Mouse (Mus musculus): ENCODE results near the gene Usp24. TPM values are rescaled to one million over a fixed set of nuclear protein-coding genes. Genes with fewer than 3 reads are reported as not detected.
A peak's percentile ranks its signal among the peaks of the same experiment; 100 is the strongest.

Gene Usp24
- 6.5 and 6.9 TPM in 2 replicates for polyA plus RNA-seq (2015; fragmentation: Nextera tagmentation; extraction: Ambion mirVana)

- Histone ChIP-seq H3K4me3 (peak within 1 kb of the TSS; percentile 81), H3K27me3 (no peaks in the 10 kb centered on the region), H3K9ac (peak within 1 kb of the TSS; percentile 89), H3K4me1 (peaks cover 22% of the 10 kb centered on the region), H3K36me3 (no peaks in the 10 kb centered on the region), H3K9me3 (no peaks in the 10 kb centered on the region), H3K27ac (peak within 1 kb of the TSS; percentile 90), H3K4me2 (peak within 1 kb of the TSS; percentile 87)
- peak; percentile 94 for ATAC-seq (ENCODE audit: borderline replicate concordance, extremely low read depth, low FRiP score, low TSS enrichment)
- WGBS, result under 1% methylated on average over 41 of the region's 60 CpGs
Measured at GRCm38 (mm10) chr4:106315921-106316350, at the start of gene Usp24. Usp24 (plus strand) TSS chr4:106316213.

GRCm38 (mm10) chr4:106276937-106277336, 39.1 kb upstream of the Usp24 start:
- Histone ChIP-seq H3K27ac (no peak overlapping the region), H3K27me3 (no peaks in the 10 kb centered on the region), H3K4me1 (no peaks in the 10 kb centered on the region), H3K9me3 (no peaks in the 10 kb centered on the region), H3K4me2 (no peak overlapping the region), H3K36me3 (no peaks in the 10 kb centered on the region), H3K9ac (no peak overlapping the region), H3K4me3 (no peak overlapping the region)
- ATAC-seq (ENCODE audit: borderline replicate concordance, extremely low read depth, low FRiP score, low TSS enrichment), result no peak
- 21% methylated on average over 2 of the region's 2 CpGs for WGBS

DNA sequence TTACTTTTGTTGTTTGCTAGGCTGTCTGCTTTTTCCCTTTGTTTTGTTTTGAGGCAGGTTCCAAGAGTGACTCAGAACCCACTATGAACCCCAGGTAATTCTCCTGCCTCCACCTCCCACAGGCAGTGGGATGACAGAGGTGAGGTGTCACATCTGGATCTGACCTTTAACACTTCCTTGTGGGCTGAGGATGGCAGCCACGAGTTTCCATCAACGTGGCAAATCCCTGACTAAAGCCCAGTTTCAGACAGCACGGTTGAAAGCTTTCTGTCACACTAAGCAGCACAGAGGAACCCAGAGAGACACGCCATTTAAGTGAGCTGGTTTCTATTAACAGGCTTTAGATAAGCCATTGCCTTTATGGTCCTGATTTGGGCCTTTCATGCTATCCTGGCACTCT, 36.8 kb upstream of the Usp24 start:
- H3K36me3 ChIP-seq, result no peaks in the 10 kb centered on the region
- H3K9me3 ChIP-seq, result no peaks in the 10 kb centered on the region
- no peak overlapping the region for H3K9ac ChIP-seq
- no peak overlapping the region for H3K4me3 ChIP-seq
- no peak overlapping the region for H3K4me2 ChIP-seq
- H3K27me3 ChIP-seq, result no peaks in the 10 kb centered on the region
- H3K4me1 ChIP-seq, result no peaks in the 10 kb centered on the region
- no peak for ATAC-seq (ENCODE audit: borderline replicate concordance, extremely low read depth, low FRiP score, low TSS enrichment)
- H3K27ac ChIP-seq, result no peak overlapping the region
- 31% methylated on average over 4 of the region's 4 CpGs for WGBS

DNA sequence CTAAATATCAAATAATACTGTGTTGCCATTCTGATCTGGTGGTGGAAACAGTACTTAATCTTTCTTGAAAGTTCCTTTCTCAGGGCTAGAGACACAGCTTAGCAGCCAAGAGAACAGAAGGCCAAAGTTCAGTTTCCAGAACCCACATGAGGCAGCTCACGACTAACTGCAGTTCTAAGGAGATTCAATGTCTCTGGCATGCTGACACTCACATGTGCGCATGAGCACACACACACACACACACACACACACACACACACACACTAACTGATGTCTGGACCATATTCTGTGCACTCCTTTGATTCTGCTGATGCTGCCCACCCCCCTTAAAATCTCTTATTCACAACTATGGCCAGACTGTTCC, 34.9 kb upstream of the Usp24 start:
- no peak overlapping the region; the same call in 1 of the 2 replicates for H3K4me2 ChIP-seq
- no peak overlapping the region for H3K4me3 ChIP-seq
- 54% methylated on average over 2 of the region's 2 CpGs for WGBS
- no peaks in the 10 kb centered on the region for H3K9me3 ChIP-seq
- H3K4me1 ChIP-seq, result no peaks in the 10 kb centered on the region
- 0 out of 2 replicates have a peak overlapping the region, but pooled peaks have one; percentile 3 for H3K27ac ChIP-seq
- H3K36me3 ChIP-seq, result no peaks in the 10 kb centered on the region
- no peaks in the 10 kb centered on the region for H3K27me3 ChIP-seq
- no peak for ATAC-seq (ENCODE audit: borderline replicate concordance, extremely low read depth, low FRiP score, low TSS enrichment)
- H3K9ac ChIP-seq, result no peak overlapping the region

GRCm38 (mm10) chr4:106281492-106282122, 34.4 kb upstream of the Usp24 start:
- Histone ChIP-seq H3K4me2 (no peak overlapping the region; the same call in 1 of the 2 replicates), H3K4me1 (no peaks in the 10 kb centered on the region), H3K4me3 (no peak overlapping the region), H3K27ac (peak overlapping the region; percentile 39; the same call in 1 of the 2 replicates), H3K9ac (no peak overlapping the region), H3K27me3 (no peaks in the 10 kb centered on the region), H3K9me3 (no peaks in the 10 kb centered on the region), H3K36me3 (no peaks in the 10 kb centered on the region)
- peak; percentile 69; the same call in 1 of the 2 replicates for ATAC-seq (ENCODE audit: borderline replicate concordance, extremely low read depth, low FRiP score, low TSS enrichment)
- WGBS, result 34% methylated on average over 8 of the region's 8 CpGs

DNA sequence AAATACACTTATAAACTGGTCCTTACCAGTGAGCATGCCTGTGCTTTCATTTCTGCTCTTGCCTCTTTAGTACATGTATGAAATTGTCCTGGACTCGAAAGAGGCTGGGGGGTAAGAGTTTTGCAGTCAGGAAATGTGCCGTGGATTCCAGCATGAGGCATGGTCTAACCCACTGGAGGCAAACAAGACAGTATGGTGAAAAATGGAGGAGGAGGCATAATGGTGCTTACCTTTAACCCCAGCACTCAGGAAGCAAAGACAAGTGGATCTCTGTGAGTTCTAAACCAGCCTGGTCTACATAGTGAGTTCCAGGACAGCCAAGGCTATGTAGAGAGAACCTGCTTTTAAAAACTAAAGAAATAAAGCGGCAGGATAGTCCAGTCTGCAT, 33.9 kb upstream of the Usp24 start:
- no peaks in the 10 kb centered on the region for H3K4me1 ChIP-seq
- WGBS, result 75% methylated on average over 3 of the region's 3 CpGs
- peak overlapping the region; percentile 39; the same call in 1 of the 2 replicates for H3K27ac ChIP-seq
- no peak overlapping the region for H3K4me3 ChIP-seq
- no peak for ATAC-seq (ENCODE audit: borderline replicate concordance, extremely low read depth, low FRiP score, low TSS enrichment)
- no peak overlapping the region for H3K4me2 ChIP-seq
- H3K27me3 ChIP-seq, result no peaks in the 10 kb centered on the region
- H3K9ac ChIP-seq, result no peak overlapping the region
- H3K36me3 ChIP-seq, result no peaks in the 10 kb centered on the region
- H3K9me3 ChIP-seq, result no peaks in the 10 kb centered on the region

DNA sequence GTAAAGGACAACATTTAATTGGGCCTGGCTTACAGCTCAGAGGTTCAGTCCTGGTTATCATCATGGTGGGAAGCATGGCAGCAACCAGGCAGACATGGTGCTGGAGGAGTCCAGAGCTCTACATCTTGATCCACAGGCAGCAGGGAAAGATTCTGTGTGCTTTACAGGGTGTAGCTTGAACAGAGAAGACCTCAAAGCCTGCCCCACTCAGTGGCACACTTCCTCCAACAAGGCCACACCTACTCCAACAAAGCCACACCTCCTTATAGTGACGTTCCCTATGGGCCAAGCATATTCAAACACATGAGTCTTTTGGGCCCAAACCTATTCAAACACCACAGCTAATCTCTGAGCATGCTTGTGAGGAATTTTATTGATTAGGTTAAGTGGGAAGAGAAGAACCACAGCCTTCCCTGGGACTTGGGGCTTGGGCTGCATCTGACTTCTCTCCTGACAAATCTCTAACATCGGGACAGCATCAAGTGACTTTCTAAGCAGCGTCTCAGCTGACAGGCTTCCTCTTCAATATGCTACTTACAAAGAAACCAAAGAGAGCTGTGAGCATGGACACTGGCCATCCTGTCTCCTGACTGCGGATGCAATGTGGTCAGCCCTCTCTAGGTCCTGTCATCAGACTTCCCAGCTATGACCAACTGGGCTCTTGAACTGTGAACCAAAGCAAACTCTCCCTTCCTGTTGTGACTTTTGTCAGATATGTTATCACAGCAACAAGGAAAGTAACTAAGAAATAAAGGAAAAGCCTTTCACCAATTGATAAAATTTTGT, 28.9 kb upstream of the Usp24 start:
- H3K27ac ChIP-seq, result no peak overlapping the region

GRCm38 (mm10) chr4:106290201-106290600, 25.8 kb upstream of the Usp24 start:
- no peaks in the 10 kb centered on the region for H3K27me3 ChIP-seq
- H3K9ac ChIP-seq, result no peak overlapping the region
- H3K4me1 ChIP-seq, result peaks cover 11% of the 10 kb centered on the region
- no peaks in the 10 kb centered on the region for H3K9me3 ChIP-seq
- 79% methylated on average over 2 of the region's 2 CpGs for WGBS
- no peak overlapping the region for H3K4me2 ChIP-seq
- no peak for ATAC-seq (ENCODE audit: borderline replicate concordance, extremely low read depth, low FRiP score, low TSS enrichment)
- H3K27ac ChIP-seq, result no peak overlapping the region
- H3K36me3 ChIP-seq, result no peaks in the 10 kb centered on the region
- no peak overlapping the region for H3K4me3 ChIP-seq

More for the DNA sequence above, 28.9 kb upstream of the Usp24 start:
- no peaks in the 10 kb centered on the region for H3K36me3 ChIP-seq
- H3K4me2 ChIP-seq, result no peak overlapping the region
- no peaks in the 10 kb centered on the region for H3K27me3 ChIP-seq
- no peak overlapping the region for H3K9ac ChIP-seq
- ATAC-seq (ENCODE audit: borderline replicate concordance, extremely low read depth, low FRiP score, low TSS enrichment), result no peak
- 57% methylated on average over 4 of the region's 4 CpGs for WGBS
- no peaks in the 10 kb centered on the region for H3K4me1 ChIP-seq
- no peaks in the 10 kb centered on the region for H3K9me3 ChIP-seq
- no peak overlapping the region for H3K4me3 ChIP-seq

- peaks cover 11% of the 10 kb centered on the region for H3K4me1 ChIP-seq
- H3K27ac ChIP-seq, result no peak overlapping the region
- no peak overlapping the region for H3K4me3 ChIP-seq
- no peaks in the 10 kb centered on the region for H3K9me3 ChIP-seq
- H3K27me3 ChIP-seq, result no peaks in the 10 kb centered on the region
- ATAC-seq (ENCODE audit: borderline replicate concordance, extremely low read depth, low FRiP score, low TSS enrichment), result no peak
- WGBS, result 48% methylated on average over 4 of the region's 4 CpGs
- H3K4me2 ChIP-seq, result no peak overlapping the region
- H3K9ac ChIP-seq, result no peak overlapping the region
- H3K36me3 ChIP-seq, result no peaks in the 10 kb centered on the region
Measured at GRCm38 (mm10) chr4:106292823-106293222, 23.2 kb upstream of the Usp24 start.

DNA sequence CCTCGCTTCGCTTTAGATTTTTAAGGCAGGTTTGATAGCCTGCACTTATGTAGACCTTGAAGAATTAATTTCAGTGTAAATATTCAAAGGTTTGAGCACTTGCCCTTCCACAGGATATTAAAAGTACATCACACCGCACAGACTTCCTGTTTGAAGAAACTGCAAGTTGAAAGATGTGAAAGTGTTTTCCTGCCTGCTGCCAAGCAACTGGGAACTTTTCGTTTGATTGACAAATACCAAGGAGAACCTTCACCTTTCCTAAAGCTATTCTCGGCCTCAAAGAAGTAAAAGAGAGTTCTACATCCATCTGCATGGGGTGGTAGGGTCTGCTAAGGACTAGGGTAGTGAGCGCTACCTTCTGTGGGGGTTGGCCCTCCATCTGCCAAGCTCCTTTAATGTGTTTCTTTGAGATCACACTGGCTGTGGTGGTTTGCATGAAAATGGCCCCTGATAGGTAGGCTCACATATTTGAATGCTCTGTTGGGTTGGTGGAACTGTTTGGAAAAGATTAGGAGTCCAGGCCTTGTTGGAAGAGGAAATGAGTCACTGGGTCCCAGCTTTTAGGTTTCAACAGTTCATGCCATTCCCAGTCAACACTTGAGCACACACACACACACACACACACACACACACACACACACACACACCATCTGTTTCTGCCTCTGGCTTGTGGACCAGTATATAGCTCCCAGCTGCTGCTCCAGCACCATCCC, 22.5 kb upstream of the Usp24 start:
- H3K36me3 ChIP-seq, result no peaks in the 10 kb centered on the region
- ATAC-seq (ENCODE audit: borderline replicate concordance, extremely low read depth, low FRiP score, low TSS enrichment), result no peak
- WGBS, result 50% methylated on average over 6 of the region's 6 CpGs
- H3K4me1 ChIP-seq, result peaks cover 11% of the 10 kb centered on the region
- no peaks in the 10 kb centered on the region for H3K9me3 ChIP-seq
- H3K4me3 ChIP-seq, result no peak overlapping the region
- H3K27me3 ChIP-seq, result no peaks in the 10 kb centered on the region
- H3K9ac ChIP-seq, result no peak overlapping the region
- no peak overlapping the region for H3K27ac ChIP-seq
- H3K4me2 ChIP-seq, result no peak overlapping the region

- Histone ChIP-seq H3K36me3 (no peaks in the 10 kb centered on the region), H3K4me2 (no peak overlapping the region), H3K4me1 (peaks cover 11% of the 10 kb centered on the region), H3K4me3 (no peak overlapping the region), H3K27ac (no peak overlapping the region), H3K27me3 (no peaks in the 10 kb centered on the region), H3K9ac (no peak overlapping the region), H3K9me3 (no peaks in the 10 kb centered on the region)
- no peak for ATAC-seq (ENCODE audit: borderline replicate concordance, extremely low read depth, low FRiP score, low TSS enrichment)
- WGBS, result 23% methylated on average over 4 of the region's 4 CpGs
Measured at GRCm38 (mm10) chr4:106295696-106296095, 20.3 kb upstream of the Usp24 start.
